Mouse (Mus musculus) heart, adult 11 months (tissue): ENCODE data around the gene Mrpl48.

Experiments used
- DNase-seq: peaks from one replicate; pipeline ENCODE4 v3.0.0; 2022

Gene Mrpl48

GRCm38 (mm10) chr7:100608130-100608741, at the start of gene Mrpl48:
TSS of gene Mrpl48 (minus strand) at chr7:100608301.
- peak; percentile 97 for DNase-seq

GRCm38 (mm10) chr7:100656739-100657138, 48.6 kb upstream of the Mrpl48 start:
- peak; percentile 89 for DNase-seq

- peak; percentile 88 for DNase-seq
Measured at GRCm38 (mm10) chr7:100654441-100654840, 46.3 kb upstream of the Mrpl48 start.

GRCm38 (mm10) chr7:100653480-100654266, 45.6 kb upstream of the Mrpl48 start:
- DNase-seq: peak; percentile 80

GRCm38 (mm10) chr7:100651011-100651410, 42.9 kb upstream of the Mrpl48 start:
- peak; percentile 78 for DNase-seq

- DNase-seq: peak; percentile 86
Measured at GRCm38 (mm10) chr7:100650421-100650820, 42.3 kb upstream of the Mrpl48 start.

GRCm38 (mm10) chr7:100649826-100650225, 41.7 kb upstream of the Mrpl48 start:
- DNase-seq: peak; percentile 83

- no peak for DNase-seq
Measured at GRCm38 (mm10) chr7:100649095-100649494, 41.0 kb upstream of the Mrpl48 start.

- peak; percentile 94 for DNase-seq
Measured at GRCm38 (mm10) chr7:100645147-100645546, 37.0 kb upstream of the Mrpl48 start.

GRCm38 (mm10) chr7:100642413-100642812, 34.3 kb upstream of the Mrpl48 start:
- DNase-seq: peak; percentile 70

GRCm38 (mm10) chr7:100637657-100638056, 29.6 kb upstream of the Mrpl48 start:
- peak; percentile 50 for DNase-seq

GRCm38 (mm10) chr7:100624538-100624937, 16.4 kb upstream of the Mrpl48 start:
- peak; percentile 71 for DNase-seq

GRCm38 (mm10) chr7:100622277-100622676, 14.2 kb upstream of the Mrpl48 start:
- no peak for DNase-seq

- DNase-seq: no peak
Measured at GRCm38 (mm10) chr7:100616121-100616857, 8.2 kb upstream of the Mrpl48 start.

GRCm38 (mm10) chr7:100608910-100609309, 809 bp upstream of the Mrpl48 start:
- no peak for DNase-seq

GRCm38 (mm10) chr7:100607214-100608129, 629 bp downstream of the Mrpl48 start, which contains the start of gene Rab6a:
TSS of gene Rab6a (plus strand) at chr7:100607410.
- peak; percentile 100 for DNase-seq

- no peak for DNase-seq
Measured at GRCm38 (mm10) chr7:100600211-100600610, 7.9 kb downstream of the Mrpl48 start.

GRCm38 (mm10) chr7:100593349-100593748, 14.8 kb downstream of the Mrpl48 start:
- DNase-seq: no peak

- DNase-seq: no peak
Measured at GRCm38 (mm10) chr7:100591522-100591852, 16.6 kb downstream of the Mrpl48 start.

- DNase-seq: peak; percentile 99
Measured at GRCm38 (mm10) chr7:100590845-100591521, 17.1 kb downstream of the Mrpl48 start.

GRCm38 (mm10) chr7:100590504-100590844, 17.6 kb downstream of the Mrpl48 start:
- no peak for DNase-seq

GRCm38 (mm10) chr7:100589816-100590215, 18.3 kb downstream of the Mrpl48 start:
- DNase-seq: no peak
